Mouse (Mus musculus): Measurements from ENCODE around the gene Col11a2. TPM values are rescaled to one million over a fixed set of nuclear protein-coding genes. Genes with fewer than 3 reads are reported as not detected.

Col11a2 gene
- total and polyA plus RNA-seq, 3 experiments = 0.89 to 1.8 (median 0.98) TPM

DNA sequence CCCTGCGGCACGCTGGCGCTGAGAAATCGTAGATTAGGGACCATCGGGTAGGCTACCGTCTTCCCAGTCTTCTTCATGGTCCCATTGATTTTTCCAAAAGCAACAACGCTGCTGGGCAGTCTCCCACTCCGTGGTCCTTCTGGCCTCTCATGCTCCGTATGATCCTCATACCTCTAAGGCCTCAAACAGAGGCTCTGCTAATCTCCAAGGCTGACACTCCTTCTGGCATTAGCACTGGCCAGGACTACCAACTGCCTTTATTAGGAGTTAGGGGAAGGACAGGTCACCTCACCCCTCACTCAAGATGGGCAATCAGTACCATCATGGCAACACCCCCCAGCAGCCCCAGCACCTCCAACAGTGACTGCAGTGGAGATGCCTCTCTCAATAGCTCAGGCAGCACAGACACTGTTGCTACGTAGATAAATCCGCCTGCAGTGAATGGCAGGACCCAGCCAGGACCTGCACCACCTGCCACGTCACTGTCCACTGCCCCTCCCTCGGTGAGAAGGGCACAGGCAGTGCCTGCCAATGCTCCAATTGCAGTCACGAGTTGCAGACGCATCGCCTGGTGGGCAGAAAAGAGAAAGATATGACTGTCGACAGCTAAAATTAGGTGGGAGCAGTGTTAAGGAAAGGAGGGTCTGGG, 10.6 kb upstream of the Col11a2 start:
- Histone ChIP-seq H3K27me3 (ENCODE audit: control insufficient read depth, insufficient read depth, low read length) (no peaks in the 10 kb centered on the region), H3K4me3 (no peak overlapping the region), H3K4me1 (ENCODE audit: control insufficient read depth, insufficient read depth, low read length) (peaks cover 18% of the 10 kb centered on the region), H3K79me2 (replicated peaks; ENCODE audit: control insufficient read depth, insufficient read depth, low read length) (0 out of 2 replicates have a peak, but pooled peaks cover 2% of the 10 kb centered on the region), H3K27ac (no peak overlapping the region), H3K36me3 (ENCODE audit: control insufficient read depth, insufficient read depth, low read length) (peaks cover 2% of the 10 kb centered on the region; the same call in 1 of the 2 replicates), H3K9ac (ENCODE audit: low read depth, low read length) (no peak overlapping the region)
- intact Hi-C loops (cut with DNase I) = no loop called here
- peak; percentile 39 to 51 for DNase-seq
- 76% methylated on average over 17 of the region's 17 CpGs for WGBS
- TF ChIP-seq POLR2A (IDR thresholded peaks at IDR 0.05; ENCODE audit: insufficient read depth, low read depth, low read length) = 0 out of 2 replicates have a peak, but pooled peaks have one; percentile 10
- TF ChIP-seq CTCF (IDR thresholded peaks at IDR 0.05) = no peak
- TF ChIP-seq EP300 (IDR thresholded peaks at IDR 0.05; ENCODE audit: insufficient read depth, low read depth, low read length) = no peak

GRCm38 (mm10) chr17:34029150-34029889, 9.9 kb upstream of the Col11a2 start:
- Histone ChIP-seq H3K79me2 (replicated peaks; ENCODE audit: control insufficient read depth, insufficient read depth, low read length) (0 out of 2 replicates have a peak, but pooled peaks cover 2% of the 10 kb centered on the region), H3K4me1 (ENCODE audit: control insufficient read depth, insufficient read depth, low read length) (peaks cover 19% of the 10 kb centered on the region), H3K36me3 (ENCODE audit: control insufficient read depth, insufficient read depth, low read length) (peaks cover 2% of the 10 kb centered on the region; the same call in 1 of the 2 replicates), H3K27ac (no peak overlapping the region), H3K9ac (ENCODE audit: low read depth, low read length) (no peak overlapping the region), H3K4me3 (no peak overlapping the region), H3K27me3 (ENCODE audit: control insufficient read depth, insufficient read depth, low read length) (no peaks in the 10 kb centered on the region)
- WGBS = 73% methylated on average over 18 of the region's 18 CpGs
- intact Hi-C loops (cut with DNase I) = no loop called here
- no peak for TF ChIP-seq CTCF (IDR thresholded peaks at IDR 0.05)
- no peak for TF ChIP-seq EP300 (IDR thresholded peaks at IDR 0.05; ENCODE audit: insufficient read depth, low read depth, low read length)
- 0 out of 2 replicates have a peak, but pooled peaks have one; percentile 7 for TF ChIP-seq POLR2A (IDR thresholded peaks at IDR 0.05; ENCODE audit: insufficient read depth, low read depth, low read length)
- no peak for DNase-seq

GRCm38 (mm10) chr17:34029890-34030595, 9.2 kb upstream of the Col11a2 start:
- no peak for DNase-seq
- Histone ChIP-seq H3K27ac (no peak overlapping the region; the same call in 1 of the 2 replicates), H3K4me3 (peak overlapping the region; percentile 92), H3K9ac (ENCODE audit: low read depth, low read length) (no peak overlapping the region), H3K4me1 (ENCODE audit: control insufficient read depth, insufficient read depth, low read length) (peaks cover 19% of the 10 kb centered on the region), H3K27me3 (ENCODE audit: control insufficient read depth, insufficient read depth, low read length) (no peaks in the 10 kb centered on the region), H3K36me3 (ENCODE audit: control insufficient read depth, insufficient read depth, low read length) (peaks cover 2% of the 10 kb centered on the region; the same call in 1 of the 2 replicates), H3K79me2 (replicated peaks; ENCODE audit: control insufficient read depth, insufficient read depth, low read length) (0 out of 2 replicates have a peak, but pooled peaks cover 2% of the 10 kb centered on the region)
- WGBS = 58% methylated on average over 21 of the region's 21 CpGs
- intact Hi-C loops (cut with DNase I) = loop anchor here (5.0 kb wide), 2 partner anchors 87 to 187 kb away; partner anchors contain the start of gene H2-DMa
- TF ChIP-seq POLR2A (IDR thresholded peaks at IDR 0.05; ENCODE audit: insufficient read depth, low read depth, low read length) (no peak), CTCF (IDR thresholded peaks at IDR 0.05) (no peak), EP300 (IDR thresholded peaks at IDR 0.05; ENCODE audit: insufficient read depth, low read depth, low read length) (no peak)

DNA sequence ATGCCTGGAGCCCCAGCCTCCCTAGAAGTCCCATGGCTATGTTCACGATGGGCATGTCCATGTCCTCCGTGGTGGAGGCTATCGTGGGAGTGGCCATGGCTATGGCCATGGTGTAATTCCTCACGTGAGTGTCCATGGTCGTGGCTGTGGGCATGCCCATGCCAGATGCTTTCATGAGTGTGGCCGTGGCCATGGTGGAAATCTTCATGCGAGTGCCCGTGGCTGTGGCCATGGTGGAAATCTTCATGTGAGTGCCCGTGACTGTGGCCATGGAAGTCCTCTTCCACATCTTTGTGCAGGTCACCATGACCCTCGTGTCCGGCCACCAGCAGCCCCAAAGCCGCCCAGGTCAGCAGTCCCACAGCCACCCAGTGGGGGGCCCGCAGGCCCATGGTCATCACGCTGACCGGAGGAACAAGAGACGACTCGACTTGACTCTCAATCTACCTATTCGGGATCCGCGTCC, 8.3 kb upstream of the Col11a2 start:
- Histone ChIP-seq H3K4me3 (peak overlapping the region; percentile 92), H3K27ac (peak overlapping the region; percentile 99), H3K9ac (ENCODE audit: low read depth, low read length) (peak overlapping the region; percentile 74), H3K36me3 (ENCODE audit: control insufficient read depth, insufficient read depth, low read length) (peaks cover 2% of the 10 kb centered on the region; the same call in 1 of the 2 replicates), H3K4me1 (ENCODE audit: control insufficient read depth, insufficient read depth, low read length) (peaks cover 19% of the 10 kb centered on the region), H3K27me3 (ENCODE audit: control insufficient read depth, insufficient read depth, low read length) (no peaks in the 10 kb centered on the region), H3K79me2 (replicated peaks; ENCODE audit: control insufficient read depth, insufficient read depth, low read length) (0 out of 2 replicates have a peak, but pooled peaks cover 2% of the 10 kb centered on the region)
- WGBS = 3% methylated on average over 20 of the region's 20 CpGs
- intact Hi-C loops (cut with DNase I) = loop anchor here (5.0 kb wide), 2 partner anchors 86 to 186 kb away; partner anchors contain the start of gene H2-DMa
- no peak for DNase-seq
- TF ChIP-seq CTCF (IDR thresholded peaks at IDR 0.05) (peak; percentile 38), POLR2A (IDR thresholded peaks at IDR 0.05; ENCODE audit: insufficient read depth, low read depth, low read length) (no peak)

DNA sequence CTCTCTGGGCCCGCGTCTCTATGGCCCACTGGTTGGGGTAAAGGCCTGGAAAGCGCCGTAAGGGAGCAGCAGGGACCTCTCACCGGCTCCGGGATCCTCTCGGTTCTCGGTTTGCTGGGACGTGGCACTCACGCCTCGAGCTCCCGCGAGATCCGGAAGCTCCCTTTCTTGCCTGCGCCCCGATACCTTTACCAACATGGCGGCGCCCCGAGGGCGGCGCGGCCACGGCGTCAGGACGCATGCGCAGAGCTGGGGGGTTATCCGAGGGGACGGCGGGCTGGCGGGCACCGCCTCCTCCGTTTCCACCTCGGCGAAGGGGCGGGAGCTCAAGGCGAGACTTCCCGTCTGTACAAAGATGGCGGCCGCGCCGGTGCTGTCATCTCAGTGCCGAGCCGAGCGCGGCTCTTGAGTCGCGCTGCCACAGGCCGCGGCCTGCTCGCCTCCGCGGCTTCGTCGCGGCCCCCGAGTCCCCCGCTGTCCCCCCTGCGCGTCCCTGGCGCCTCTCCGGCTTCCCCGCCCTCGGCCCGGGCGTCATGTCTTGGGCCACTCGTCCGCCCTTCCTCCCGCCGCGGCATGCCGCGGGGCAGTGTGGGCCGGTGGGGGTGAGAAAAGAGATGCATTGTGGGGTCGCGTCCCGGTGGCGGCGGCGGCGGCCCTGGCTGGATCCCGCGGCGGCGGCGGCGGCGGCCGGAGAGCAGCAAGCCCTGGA, 7.6 kb upstream of the Col11a2 start, which contains the start of the genes Slc39a7 and Rxrb:
TSS of gene Slc39a7 (minus strand) at position 218 of the 709 bp plus-strand sequence.
TSS of gene Rxrb (plus strand) at position 348 of the 709 bp plus-strand sequence.
- H3K27ac ChIP-seq = peak within 1 kb of the TSS; percentile 99
- WGBS = under 1% methylated on average over 88 of the region's 88 CpGs
- peak within 1 kb of the TSS; percentile 95 for H3K9ac ChIP-seq (ENCODE audit: low read depth, low read length)
- peak; percentile 99 for DNase-seq
- H3K79me2 ChIP-seq (replicated peaks; ENCODE audit: control insufficient read depth, insufficient read depth, low read length) = 0 out of 2 replicates have a peak, but pooled peaks cover 2% of the 10 kb centered on the region
- peak; percentile 83 for TF ChIP-seq POLR2A (IDR thresholded peaks at IDR 0.05; ENCODE audit: insufficient read depth, low read depth, low read length)
- TF ChIP-seq CTCF (IDR thresholded peaks at IDR 0.05) = no peak
- TF ChIP-seq EP300 (IDR thresholded peaks at IDR 0.05; ENCODE audit: insufficient read depth, low read depth, low read length) = peak; percentile 57; the same call in 1 of the 2 replicates
- peak within 1 kb of the TSS; percentile 92 for H3K4me3 ChIP-seq
- H3K27me3 ChIP-seq (ENCODE audit: control insufficient read depth, insufficient read depth, low read length) = no peaks in the 10 kb centered on the region
- H3K4me1 ChIP-seq (ENCODE audit: control insufficient read depth, insufficient read depth, low read length) = peaks cover 19% of the 10 kb centered on the region
- intact Hi-C loops (cut with DNase I) = loop anchor here (5.0 kb wide), 2 partner anchors 86 to 186 kb away; partner anchors contain the start of gene H2-DMa
- peaks cover 2% of the 10 kb centered on the region; the same call in 1 of the 2 replicates for H3K36me3 ChIP-seq (ENCODE audit: control insufficient read depth, insufficient read depth, low read length)
